In genomic region chr1:37615290-37616040, GRCm38 (mm10) we compare ENCODE assay signal across 16 mouse cellular contexts.
DNase-seq lines count a peak whose midpoint lies in the region; ATAC-seq and TF ChIP-seq lines count a peak whose summit lies in the region.
"Had no signal": no experiment of that assay in that cellular context is flagged by ENCODE, and none has a peak within 500 bp of the region (broad histone marks: within the 10 kb centered on the region; RNA-seq: fewer than 3 reads in every experiment).

No protein-coding gene starts in this region.

- ATAC-seq in heart, embryonic 12.5 days (ENCODE audit: insufficient number of reproducible peaks, low FRiP score) = no peak
- ATAC-seq in lung, embryonic 14.5 days (ENCODE audit: insufficient read depth) = peak; percentile 25; the same call in 1 of the 2 replicates
- ATAC-seq in intestine, postnatal 0 days = no peak
- ATAC-seq in liver, postnatal 0 days = no peak
- ATAC-seq: forebrain, embryonic 16.5 days; midbrain, embryonic 16.5 days had no signal

- H3K27ac ChIP-seq in heart, embryonic 12.5 days (ENCODE audit: poor library complexity, severe bottlenecking) = no peak overlapping the region; the same call in 1 of the 2 replicates
- peak overlapping the region; percentile 83 for H3K27ac ChIP-seq in lung, embryonic 14.5 days (ENCODE audit: low read depth)
- peak overlapping the region; percentile 74 for H3K27ac ChIP-seq in intestine, postnatal 0 days (ENCODE audit: low read depth, low read length)
- no peak overlapping the region for H3K27ac ChIP-seq in liver, postnatal 0 days (ENCODE audit: low read depth)
- H3K27ac ChIP-seq: hindbrain, embryonic 10.5 days; neural tube, embryonic 12.5 days had no signal

- H3K36me3 ChIP-seq in heart, embryonic 12.5 days = no peaks in the 10 kb centered on the region
- H3K36me3 ChIP-seq in lung, embryonic 14.5 days (ENCODE audit: insufficient read depth) = no peaks in the 10 kb centered on the region
- no peaks in the 10 kb centered on the region for H3K36me3 ChIP-seq in intestine, postnatal 0 days (ENCODE audit: control insufficient read depth, insufficient read depth)
- H3K36me3 ChIP-seq in liver, postnatal 0 days (replicated peaks; ENCODE audit: insufficient read depth, low read length) = no peaks in the 10 kb centered on the region
- H3K36me3 ChIP-seq: hindbrain, embryonic 10.5 days; neural tube, embryonic 12.5 days had no signal

- TF ChIP-seq CTCF in lung, embryonic 14.5 days (IDR thresholded peaks at IDR 0.05; ENCODE audit: low read depth) = no peak
- TF ChIP-seq CTCF in intestine, postnatal 0 days (IDR thresholded peaks at IDR 0.05; ENCODE audit: low read depth) = no peak
- no peak for TF ChIP-seq CTCF in liver, postnatal 0 days (IDR thresholded peaks at IDR 0.05; ENCODE audit: low read depth)

- peaks cover 48% of the 10 kb centered on the region for H3K4me1 ChIP-seq in heart, embryonic 12.5 days (replicated peaks)
- 0 out of 2 replicates have a peak, but pooled peaks cover 5% of the 10 kb centered on the region for H3K4me1 ChIP-seq in lung, embryonic 14.5 days (ENCODE audit: insufficient read depth)
- peaks cover 16% of the 10 kb centered on the region for H3K4me1 ChIP-seq in intestine, postnatal 0 days (replicated peaks; ENCODE audit: control insufficient read depth, insufficient read depth, low read length)
- 0 out of 2 replicates have a peak, but pooled peaks cover 6% of the 10 kb centered on the region for H3K4me1 ChIP-seq in liver, postnatal 0 days (ENCODE audit: insufficient read depth)

- WGBS in heart, embryonic 12.5 days = 62% methylated on average over 12 of the region's 12 CpGs
- WGBS in lung, embryonic 14.5 days = 42% methylated on average over 12 of the region's 12 CpGs
- 37% methylated on average over 12 of the region's 12 CpGs for WGBS in intestine, postnatal 0 days
- 66% methylated on average over 12 of the region's 12 CpGs for WGBS in liver, postnatal 0 days (ENCODE audit: insufficient replicate concordance)

- H3K27me3 ChIP-seq in heart, embryonic 12.5 days (replicated peaks) = no peaks in the 10 kb centered on the region
- H3K27me3 ChIP-seq in lung, embryonic 14.5 days (ENCODE audit: insufficient read depth, low read length) = no peaks in the 10 kb centered on the region
- H3K27me3 ChIP-seq in intestine, postnatal 0 days (replicated peaks; ENCODE audit: control insufficient read depth, insufficient read depth, low read length) = no peaks in the 10 kb centered on the region
- H3K27me3 ChIP-seq in liver, postnatal 0 days (ENCODE audit: insufficient read depth, low read length) = no peaks in the 10 kb centered on the region
- H3K27me3 ChIP-seq: neural tube, embryonic 12.5 days had no signal

- H3K9ac ChIP-seq in heart, embryonic 12.5 days = no peak overlapping the region
- no peak overlapping the region for H3K9ac ChIP-seq in lung, embryonic 14.5 days
- H3K9ac ChIP-seq in intestine, postnatal 0 days (ENCODE audit: low read depth, low read length) = no peak overlapping the region
- H3K9ac ChIP-seq in liver, postnatal 0 days (replicated peaks) = no peak overlapping the region
- H3K9ac ChIP-seq: neural tube, embryonic 12.5 days had no signal

- TF ChIP-seq EP300 in liver, postnatal 0 days (IDR thresholded peaks at IDR 0.05; ENCODE audit: low read depth) = no peak

- no peaks in the 10 kb centered on the region for H3K9me3 ChIP-seq in heart, embryonic 12.5 days (replicated peaks)
- no peaks in the 10 kb centered on the region for H3K9me3 ChIP-seq in lung, embryonic 14.5 days (ENCODE audit: low read depth, low read length)
- H3K9me3 ChIP-seq in intestine, postnatal 0 days (ENCODE audit: control insufficient read depth) = no peaks in the 10 kb centered on the region
- no peaks in the 10 kb centered on the region for H3K9me3 ChIP-seq in liver, postnatal 0 days (ENCODE audit: low read length)
- H3K9me3 ChIP-seq: hindbrain, embryonic 10.5 days; neural tube, embryonic 12.5 days had no signal

- H3K4me2 ChIP-seq in heart, embryonic 12.5 days = peak overlapping the region; percentile 24; the same call in 1 of the 2 replicates
- no peak overlapping the region for H3K4me2 ChIP-seq in lung, embryonic 14.5 days
- no peak overlapping the region for H3K4me2 ChIP-seq in intestine, postnatal 0 days (replicated peaks; ENCODE audit: low read depth)
- H3K4me2 ChIP-seq in liver, postnatal 0 days (ENCODE audit: low read depth, low read length) = no peak overlapping the region
- H3K4me2 ChIP-seq: neural tube, embryonic 12.5 days had no signal

- H3K4me3 ChIP-seq in heart, embryonic 12.5 days = no peak overlapping the region
- no peak overlapping the region for H3K4me3 ChIP-seq in lung, embryonic 14.5 days (ENCODE audit: low read depth, low read length)
- no peak overlapping the region for H3K4me3 ChIP-seq in intestine, postnatal 0 days (ENCODE audit: low read depth, low read length)
- no peak overlapping the region for H3K4me3 ChIP-seq in liver, postnatal 0 days (ENCODE audit: low read depth, low read length)
- H3K4me3 ChIP-seq: hindbrain, embryonic 10.5 days; neural tube, embryonic 12.5 days had no signal

- DNase-seq in heart, adult 18-20 months = no peak
- peak; percentile 62 for DNase-seq in lung, embryonic 14.5 days
- DNase-seq in lung, postnatal 10 days = no peak
- peak; percentile 55 for DNase-seq in thymus, postnatal 14 days
- DNase-seq in liver, postnatal 0 days = no peak
- no peak for DNase-seq in B cell, adult 2 months
- DNase-seq: adrenal gland, postnatal 10 days; cerebellum, postnatal 10 days; gastrocnemius, postnatal 36 days; kidney, adult 2 months had no signal

Comparison
In these comparisons a context has a peak if more than half of its experiments do, and no peak if none do; other contexts are left out.
1. DNase-seq: peak in lung, embryonic 14.5 days (single experiment) and thymus, postnatal 14 days (single experiment); none in heart, adult 18-20 months (0 of 2), lung, postnatal 10 days (single experiment), liver, postnatal 0 days (single experiment) and B cell, adult 2 months (0 of 2).
2. H3K27ac ChIP-seq: peak in lung, embryonic 14.5 days (single experiment) and intestine, postnatal 0 days (single experiment); none in heart, embryonic 12.5 days (single experiment) and liver, postnatal 0 days (single experiment).